Comparison of ENCODE assay signal across 9 mouse cellular contexts in the genomic region with DNA sequence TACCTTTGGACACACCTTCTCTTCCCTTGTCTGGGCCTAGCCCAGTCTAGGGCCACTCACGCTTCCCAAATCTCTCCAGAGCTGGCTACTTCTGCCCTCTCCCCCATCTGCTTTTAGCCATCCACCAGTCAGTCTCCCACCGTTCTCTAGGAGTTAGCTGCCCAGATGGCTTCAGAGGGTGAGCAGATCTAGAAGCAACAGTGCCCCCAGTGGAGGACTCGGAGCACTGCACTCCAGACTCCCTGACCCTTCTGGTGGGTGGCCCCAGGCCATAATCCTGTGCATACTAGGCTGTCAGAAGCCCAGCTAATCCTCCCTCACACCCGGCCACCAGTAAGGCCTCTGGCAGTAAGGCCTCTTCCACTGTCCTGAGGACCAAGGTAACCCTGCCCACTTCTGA. TPM values are rescaled to one million over a fixed set of nuclear protein-coding genes. Genes with fewer than 3 reads are reported as not detected.
DNase-seq lines count a peak whose midpoint lies in the region; ATAC-seq lines count a peak whose summit lies in the region.
"Had no signal": no experiment of that assay in that cellular context is flagged by ENCODE, and none has a peak within 500 bp of the region (broad histone marks: within the 10 kb centered on the region; RNA-seq: fewer than 3 reads in every experiment).

No protein-coding gene starts in this region.

- no peak overlapping the region for H3K4me3 ChIP-seq in embryonic facial prominence, embryonic 11.5 days (ENCODE audit: low read depth, low read length)
- H3K4me3 ChIP-seq: limb, embryonic 15.5 days had no signal

- no peak overlapping the region for H3K9ac ChIP-seq in embryonic facial prominence, embryonic 11.5 days (replicated peaks; ENCODE audit: low read length)
- H3K9ac ChIP-seq: limb, embryonic 15.5 days had no signal

- 6% methylated on average over 4 of the region's 4 CpGs for WGBS in embryonic facial prominence, embryonic 11.5 days
- WGBS in large intestine, adult 2 months, result 4% methylated on average over 4 of the region's 4 CpGs

- H3K27ac ChIP-seq in embryonic facial prominence, embryonic 11.5 days (replicated peaks; ENCODE audit: low read depth, low read length), result no peak overlapping the region
- H3K27ac ChIP-seq: limb, embryonic 15.5 days had no signal

- intact Hi-C loops in heart, postnatal 25 days (cut with DNase I), result no loop called here
- intact Hi-C loops in heart, postnatal 14 days (cut with DNase I), result no loop called here

- H3K27me3 ChIP-seq in embryonic facial prominence, embryonic 11.5 days (ENCODE audit: control insufficient read depth, insufficient read depth, low read length), result no peaks in the 10 kb centered on the region
- H3K27me3 ChIP-seq: limb, embryonic 15.5 days had no signal

- H3K4me1 ChIP-seq in embryonic facial prominence, embryonic 11.5 days (ENCODE audit: control insufficient read depth, insufficient read depth, low read length), result no peaks in the 10 kb centered on the region
- H3K4me1 ChIP-seq: limb, embryonic 15.5 days had no signal

- no peaks in the 10 kb centered on the region for H3K36me3 ChIP-seq in embryonic facial prominence, embryonic 11.5 days (replicated peaks; ENCODE audit: control insufficient read depth, insufficient read depth, low read depth, low read length)
- H3K36me3 ChIP-seq: limb, embryonic 15.5 days had no signal

- DNase-seq in heart, adult 18-20 months, result peak; percentile 26 to 68
- no peak for DNase-seq in heart, postnatal 25 days (ENCODE audit: low spot score)
- peak; percentile 46 to 70 for DNase-seq in adrenal gland, postnatal 36 days
- peak; percentile 84 for DNase-seq in embryonic facial prominence, embryonic 11.5 days (ENCODE audit: low spot score)
- DNase-seq in heart, postnatal 14 days, result peak; percentile 68 to 78
- peak; percentile 21 for DNase-seq in large intestine, adult 2 months (ENCODE audit: low read depth, low spot score)
- peak; percentile 54 for DNase-seq in right cerebral cortex, postnatal 4 days

- H3K4me2 ChIP-seq in embryonic facial prominence, embryonic 11.5 days (ENCODE audit: low read depth, low read length), result no peak overlapping the region
- H3K4me2 ChIP-seq: limb, embryonic 15.5 days had no signal

- peak; percentile 67 for ATAC-seq in embryonic facial prominence, embryonic 11.5 days (replicated peaks; ENCODE audit: insufficient number of reproducible peaks, low FRiP score, low TSS enrichment, low read depth)
- ATAC-seq in megakaryocyte progenitor cell, adult 5-6 weeks (replicated peaks; ENCODE audit: poor library complexity), result peak; percentile 94

- no peaks in the 10 kb centered on the region for H3K9me3 ChIP-seq in embryonic facial prominence, embryonic 11.5 days (replicated peaks; ENCODE audit: control insufficient read depth, low read length)
- H3K9me3 ChIP-seq: limb, embryonic 15.5 days had no signal

RNA-seq across cellular contexts. Expression of gene Plch2, which starts 43.8 kb away (rescaled TPM):
- under 1 TPM in 1 of 2 experiments, not detected in 1; 0.28 TPM for total RNA-seq in heart, adult 18-20 months (2021)
- under 1 TPM in 1 of 2 experiments, not detected in 1; 0.08 TPM for total RNA-seq in heart, postnatal 25 days (2021)
- under 1 TPM; 0.30 to 0.43 TPM for total RNA-seq in adrenal gland, postnatal 36 days (2021)
- 1.4 and 2.1 TPM in 2 replicates for polyA plus RNA-seq in embryonic facial prominence, embryonic 11.5 days (2014; fragmentation: Nextera tagmentation; extraction: Ambion mirVana)
- total RNA-seq in heart, postnatal 14 days (2021), result under 1 TPM in 1 of 2 experiments, not detected in 1; 0.17 TPM
- 28.5 and 45.9 TPM in 2 replicates for polyA plus RNA-seq in large intestine, adult 2 months (2012; rRNA removed)
- total RNA-seq in megakaryocyte progenitor cell, adult 5-6 weeks (2015), result not detected in 2 replicates
- total RNA-seq in megakaryocyte progenitor cell, adult 5-6 weeks (2017), result not detected in 2 replicates

RNA-seq across cellular contexts. Expression of gene Pank4, which starts 48.9 kb away (rescaled TPM):
- total RNA-seq in heart, adult 18-20 months (2021), result 10 to 100 TPM; 38.7 to 41.4 TPM
- 10 to 100 TPM; 45.6 to 46.4 TPM for total RNA-seq in heart, postnatal 25 days (2021)
- 10 to 100 TPM; 24.1 to 35.9 TPM for total RNA-seq in adrenal gland, postnatal 36 days (2021)
- 43.6 and 48.8 TPM in 2 replicates for polyA plus RNA-seq in embryonic facial prominence, embryonic 11.5 days (2014; fragmentation: Nextera tagmentation; extraction: Ambion mirVana)
- 10 to 100 TPM; 38.3 to 41.0 TPM for total RNA-seq in heart, postnatal 14 days (2021)
- polyA plus RNA-seq in large intestine, adult 2 months (2012; rRNA removed), result 38.6 and 39.7 TPM in 2 replicates
- total RNA-seq in megakaryocyte progenitor cell, adult 5-6 weeks (2015), result 28.0 and 43.9 TPM in 2 replicates
- total RNA-seq in megakaryocyte progenitor cell, adult 5-6 weeks (2017), result 24.6 and 24.8 TPM in 2 replicates

RNA-seq across cellular contexts. Expression of gene Hes5, which starts 52.1 kb away (rescaled TPM):
- under 1 TPM; 0.31 to 0.67 TPM for total RNA-seq in heart, adult 18-20 months (2021)
- total RNA-seq in heart, postnatal 25 days (2021), result under 1 TPM in 1 of 2 experiments, not detected in 1; 0.28 TPM
- not detected for total RNA-seq in adrenal gland, postnatal 36 days (2021)
- polyA plus RNA-seq in embryonic facial prominence, embryonic 11.5 days (2014; fragmentation: Nextera tagmentation; extraction: Ambion mirVana), result 35.4 and 47.4 TPM in 2 replicates
- not detected for total RNA-seq in heart, postnatal 14 days (2021)
- polyA plus RNA-seq in large intestine, adult 2 months (2012; rRNA removed), result 0.64 and 0.69 TPM in 2 replicates
- 0.64 and 0.67 TPM in 2 replicates for total RNA-seq in megakaryocyte progenitor cell, adult 5-6 weeks (2015)
- total RNA-seq in megakaryocyte progenitor cell, adult 5-6 weeks (2017), result 0.24 and 4.5 TPM in 2 replicates

RNA-seq across cellular contexts. Expression of gene Pex10, which starts 54.0 kb away (rescaled TPM):
- 10 to 100 TPM; 20.7 to 22.0 TPM for total RNA-seq in heart, adult 18-20 months (2021)
- 10 to 100 TPM; 23.9 to 25.7 TPM for total RNA-seq in heart, postnatal 25 days (2021)
- 10 to 100 TPM; 20.6 to 24.2 TPM for total RNA-seq in adrenal gland, postnatal 36 days (2021)
- 7.3 and 7.4 TPM in 2 replicates for polyA plus RNA-seq in embryonic facial prominence, embryonic 11.5 days (2014; fragmentation: Nextera tagmentation; extraction: Ambion mirVana)
- 10 to 100 TPM; 18.3 to 19.6 TPM for total RNA-seq in heart, postnatal 14 days (2021)
- polyA plus RNA-seq in large intestine, adult 2 months (2012; rRNA removed), result 11.4 and 14.2 TPM in 2 replicates
- 5.5 and 6.0 TPM in 2 replicates for total RNA-seq in megakaryocyte progenitor cell, adult 5-6 weeks (2015)
- 13.8 and 18.8 TPM in 2 replicates for total RNA-seq in megakaryocyte progenitor cell, adult 5-6 weeks (2017)
